ENCODE assay signal across 26 mouse cellular contexts in genomic region chr6:108685758-108686355, GRCm38 (mm10).
"Had no signal": no experiment of that assay in that cellular context is flagged by ENCODE, and none has a peak within 500 bp of the region (broad histone marks: within the 10 kb centered on the region; RNA-seq: fewer than 3 reads in every experiment).

No protein-coding gene starts in this region.

- H3K4me1 ChIP-seq: hindbrain, embryonic 12.5 days; limb, embryonic 13.5 days; limb, embryonic 15.5 days had no signal

- H3K36me3 ChIP-seq: heart, embryonic 10.5 days; heart, embryonic 12.5 days; hindbrain, embryonic 10.5 days; hindbrain, embryonic 12.5 days; limb, embryonic 13.5 days; limb, embryonic 15.5 days; liver, embryonic 12.5 days had no signal

- H3K27ac ChIP-seq: gastrocnemius, adult 2 months; heart, embryonic 10.5 days; hindbrain, embryonic 10.5 days; hindbrain, embryonic 12.5 days; hindbrain, embryonic 14.5 days; layer of hippocampus, adult 2 months; limb, embryonic 13.5 days; limb, embryonic 15.5 days; liver, embryonic 12.5 days; liver, embryonic 14.5 days had no signal

- H3K9me3 ChIP-seq: heart, embryonic 10.5 days; heart, embryonic 12.5 days; hindbrain, embryonic 10.5 days; hindbrain, embryonic 12.5 days; limb, embryonic 13.5 days; limb, embryonic 15.5 days; liver, embryonic 12.5 days had no signal

- H3K4me2 ChIP-seq: heart, embryonic 12.5 days; hindbrain, embryonic 12.5 days; hindbrain, embryonic 14.5 days; limb, embryonic 13.5 days; limb, embryonic 15.5 days; liver, embryonic 12.5 days had no signal

- H3K4me3 ChIP-seq: gastrocnemius, adult 2 months; heart, embryonic 10.5 days; heart, embryonic 12.5 days; hindbrain, embryonic 10.5 days; hindbrain, embryonic 12.5 days; layer of hippocampus, adult 2 months; limb, embryonic 13.5 days; limb, embryonic 15.5 days; liver, embryonic 12.5 days had no signal

- H3K27me3 ChIP-seq: heart, embryonic 12.5 days; hindbrain, embryonic 12.5 days; limb, embryonic 13.5 days; limb, embryonic 15.5 days; liver, embryonic 12.5 days had no signal

- H3K9ac ChIP-seq: heart, embryonic 12.5 days; hindbrain, embryonic 12.5 days; hindbrain, embryonic 14.5 days; limb, embryonic 13.5 days; limb, embryonic 15.5 days; liver, embryonic 12.5 days; liver, embryonic 14.5 days had no signal

- DNase-seq: gastrocnemius, adult 2 months; gastrocnemius, postnatal 10 days; gastrocnemius, postnatal 25 days; heart, adult 18-20 months; heart, postnatal 10 days; heart, postnatal 4 days; kidney, adult 18-20 months; kidney, adult 8-10 months; kidney, postnatal 10 days; kidney, postnatal 25 days; kidney, postnatal 4 days; layer of hippocampus, postnatal 36 days; left cerebral cortex, postnatal 4 days; lung, adult 18-20 months had no signal

- ATAC-seq: hindbrain, embryonic 16.5 days; intestine, postnatal 0 days; liver, embryonic 12.5 days had no signal
